Mouse (Mus musculus) lung, postnatal 14 days (tissue): ENCODE data around the gene Blnk.

ENCODE experiments used
- DNase-seq: peaks from one replicate; pipeline ENCODE4 v3.0.0; 2021

The Blnk gene

GRCm38 (mm10) chr19:40998469-40999170 is 4.3 kb upstream of the Blnk start:
- DNase-seq: no peak

GRCm38 (mm10) chr19:40996722-40997121 is 2.4 kb upstream of the Blnk start:
- DNase-seq: no peak

GRCm38 (mm10) chr19:40995449-40996401 is 1.4 kb upstream of the Blnk start:
- DNase-seq: no peak

- DNase-seq: no peak
Observed at GRCm38 (mm10) chr19:40994911-40995310, 576 bp upstream of the Blnk start.

GRCm38 (mm10) chr19:40993356-40993755 is 979 bp downstream of the Blnk start:
- no peak for DNase-seq

GRCm38 (mm10) chr19:40992517-40993044 is 1.8 kb downstream of the Blnk start:
- DNase-seq: no peak

- DNase-seq: no peak
Observed at GRCm38 (mm10) chr19:40992096-40992495, 2.2 kb downstream of the Blnk start.

GRCm38 (mm10) chr19:40991626-40992025 is 2.7 kb downstream of the Blnk start:
- DNase-seq: no peak

- no peak for DNase-seq
Observed at GRCm38 (mm10) chr19:40990781-40991343, 3.5 kb downstream of the Blnk start.

- DNase-seq: no peak
Observed at GRCm38 (mm10) chr19:40989961-40990600, 4.3 kb downstream of the Blnk start.

- no peak for DNase-seq
Observed at GRCm38 (mm10) chr19:40988856-40989255, 5.5 kb downstream of the Blnk start.

- DNase-seq: no peak
Observed at GRCm38 (mm10) chr19:40984536-40984935, 9.8 kb downstream of the Blnk start.

- DNase-seq: no peak
Observed at GRCm38 (mm10) chr19:40980671-40981070, 13.7 kb downstream of the Blnk start.

GRCm38 (mm10) chr19:40978026-40978425 is 16.3 kb downstream of the Blnk start:
- DNase-seq: no peak

GRCm38 (mm10) chr19:40976946-40977917 is 17.1 kb downstream of the Blnk start:
- DNase-seq: no peak

- no peak for DNase-seq
Observed at GRCm38 (mm10) chr19:40971273-40971914, 22.9 kb downstream of the Blnk start.

GRCm38 (mm10) chr19:40970775-40971174 is 23.6 kb downstream of the Blnk start:
- no peak for DNase-seq

GRCm38 (mm10) chr19:40970301-40970700 is 24.0 kb downstream of the Blnk start:
- no peak for DNase-seq

- no peak for DNase-seq
Observed at GRCm38 (mm10) chr19:40964936-40965850, 29.1 kb downstream of the Blnk start.

- no peak for DNase-seq
Observed at GRCm38 (mm10) chr19:40964367-40964891, 29.9 kb downstream of the Blnk start.
